Mouse (Mus musculus) spleen, embryonic (tissue): ENCODE measurements around the gene Pus3.
"Not testable (repeated sequence)": the region's sequence is repeated elsewhere in the genome, so short reads cannot be mapped to it uniquely, and the experiment has no call there.

Source experiments
- CTCF ChIA-PET: fragments of 350-600 bp; sonication (Branson Sonifier 250); formaldehyde crosslinking; loops from one replicate; lab custom pipeline; 2022; lab: Charles Lee

Gene Pus3

DNA sequence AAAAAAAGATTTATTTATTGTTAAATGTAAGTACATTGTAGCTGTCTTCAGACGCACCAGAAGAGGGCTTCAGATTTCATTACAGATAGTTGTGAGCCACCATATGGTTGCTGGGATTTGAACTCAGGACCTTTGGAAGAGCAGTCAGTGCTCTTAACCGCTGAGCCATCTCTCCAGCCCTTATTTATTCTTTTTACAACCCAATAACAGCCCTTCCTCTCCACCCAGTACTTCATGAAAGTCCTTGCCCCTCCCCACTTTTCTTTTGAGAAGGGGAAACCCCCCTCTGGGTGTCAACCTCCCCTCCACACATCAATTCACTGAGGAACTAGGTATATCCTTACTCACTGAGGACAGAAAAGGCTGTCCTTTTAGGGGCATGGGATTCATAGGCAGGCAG, 58.4 kb downstream of the Pus3 start:
- CTCF ChIA-PET = not testable (repeated sequence)
